Mouse (Mus musculus): ENCODE measurements around the gene Casp4.

DNA sequence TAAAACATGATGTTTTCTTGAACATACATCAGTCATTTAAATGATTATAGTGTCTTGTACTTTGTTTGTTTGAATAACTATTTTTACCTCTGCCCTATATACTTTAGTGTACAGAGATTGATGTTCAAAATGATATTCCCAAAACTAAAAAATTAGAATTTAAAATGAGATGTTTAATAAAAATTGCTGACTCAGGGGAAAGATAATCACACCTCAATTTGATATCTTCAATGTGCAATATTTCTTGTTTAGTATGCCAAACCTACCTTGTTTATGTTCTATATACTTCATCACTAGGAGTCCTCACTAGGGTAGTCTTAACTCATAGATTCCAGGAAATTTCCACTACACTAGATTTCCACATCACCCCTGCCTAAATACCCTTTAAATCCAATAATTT lies 1.5 kb downstream of the Casp4 start:
- TF ChIP-seq USF1 (IDR thresholded peaks at IDR 0.05; ENCODE audit: low read depth) (no peak), MYOG (IDR thresholded peaks at IDR 0.05; ENCODE audit: control insufficient read depth in 1 of 3, insufficient read depth in 1 of 3, insufficient read length in 2 of 3, low read depth in 2 of 3) (no peak), POLR2A (IDR thresholded peaks at IDR 0.05; ENCODE audit: insufficient read length, low read depth) (no peak), E2F4 (IDR thresholded peaks at IDR 0.05; ENCODE audit: insufficient read depth) (no peak), CEBPB (IDR thresholded peaks at IDR 0.05; ENCODE audit: insufficient read depth, poor library complexity, severe bottlenecking) (no peak), MAX (IDR thresholded peaks at IDR 0.05; ENCODE audit: low read depth) (no peak), SRF (IDR thresholded peaks at IDR 0.05; ENCODE audit: control insufficient read depth, insufficient read length, low read depth) (no peak), MYOD1 (IDR thresholded peaks at IDR 0.05; ENCODE audit: control insufficient read depth in 1 of 3, insufficient read length in 2 of 3, low read depth in 2 of 3) (no peak), REST (IDR thresholded peaks at IDR 0.05; ENCODE audit: insufficient read depth, insufficient read length) (no peak), TCF12 (IDR thresholded peaks at IDR 0.05; ENCODE audit: insufficient read depth, poor library complexity, severe bottlenecking) (no peak), POLR2AphosphoS2 (IDR thresholded peaks at IDR 0.05; ENCODE audit: insufficient read length, low read depth) (no peak), TCF3 (IDR thresholded peaks at IDR 0.05; ENCODE audit: insufficient read length, low read depth) (no peak)
